Mouse (Mus musculus) neural tube, embryonic 14.5 days (tissue): ENCODE measurements around the gene Icmt. TPM values are rescaled to one million over a fixed set of nuclear protein-coding genes. Genes with fewer than 3 reads are reported as not detected.

Experiments
- ATAC-seq: fragments of 200-750 bp; cut with Nextera tagmentation; 2 replicates; pipeline ENCODE4 v1.8.0; 2017; ENCODE audit warnings: low read depth, mild to moderate bottlenecking, moderate TSS enrichment, moderate library complexity
- H3K27ac ChIP-seq: fragments of 300-500 bp; sonication (generic); 2 replicates; pipeline ENCODE4 v1.5.1; 2014; ENCODE audit warnings: low read depth, mild to moderate bottlenecking, control low read depth, low read length, moderate library complexity, mixed read lengths
- H3K27me3 ChIP-seq: fragments of 300-500 bp; sonication (generic); 2 replicates; pipeline ENCODE4 v1.6.1; 2014; ENCODE audit warnings: low read length; ENCODE audit not compliant: control insufficient read depth, insufficient read depth
- H3K36me3 ChIP-seq: fragments of 300-500 bp; sonication (generic); 2 replicates; pipeline ENCODE4 v1.6.1; 2014; ENCODE audit warnings: low read length, mixed read lengths; ENCODE audit not compliant: control insufficient read depth, insufficient read depth
- H3K4me1 ChIP-seq: fragments of 300-500 bp; sonication (generic); 2 replicates; pipeline ENCODE4 v1.6.1; 2014; ENCODE audit warnings: low read length; ENCODE audit not compliant: control insufficient read depth, insufficient read depth
- H3K4me2 ChIP-seq: fragments of 300-500 bp; sonication (generic); 2 replicates; pipeline ENCODE4 v1.6.1; 2014; ENCODE audit warnings: mild to moderate bottlenecking, low read depth, low read length, control low read depth
- H3K4me3 ChIP-seq: fragments of 300-500 bp; sonication (generic); 2 replicates; pipeline ENCODE4 v1.5.1; 2014; ENCODE audit warnings: low read depth, low read length, control low read depth, mixed read lengths
- H3K9ac ChIP-seq: fragments of 300-500 bp; sonication (generic); replicated peaks from 2 replicates; pipeline ENCODE4 v1.6.1; 2014; ENCODE audit warnings: low read depth, mild to moderate bottlenecking, control low read depth, low read length, mixed read lengths
- H3K9me3 ChIP-seq: fragments of 300-500 bp; sonication (generic); 2 replicates; pipeline ENCODE4 v1.6.1; 2016; ENCODE audit warnings: low read length; ENCODE audit not compliant: control insufficient read depth
- WGBS: fragments of 180-500 bp; shearing (Covaris S2); extraction: QIAGEN DNeasy Blood & Tissue Kit; methylation state at CpG from one replicate; pipeline ENCODE4 v1.1.7; 2014; 5-methylcytosine and 5-hydroxymethylcytosine counted together
- polyA plus RNA-seq: library from polyadenylated mRNA; unstranded; fragments of >200 nt; fragmentation: Nextera tagmentation; extraction: Ambion mirVana; gene quantifications from 2 replicates; pipeline ENCODE4 v1.2.1, GENCODE M21; 2014

The Icmt gene
- polyA plus RNA-seq, 1 experiment from 2014 or later, result 16.6 TPM

GRCm38 (mm10) chr4:152350722-152351421 is 53.8 kb downstream of the Icmt start:
- Histone ChIP-seq H3K9ac (no peak overlapping the region), H3K36me3 (no peaks in the 10 kb centered on the region; the same call in 1 of the 2 replicates), H3K27ac (peak overlapping the region; percentile 66; the same call in 1 of the 2 replicates), H3K4me3 (no peak overlapping the region), H3K27me3 (no peaks in the 10 kb centered on the region), H3K9me3 (no peaks in the 10 kb centered on the region), H3K4me1 (peaks cover 32% of the 10 kb centered on the region), H3K4me2 (no peak overlapping the region)
- no peak for ATAC-seq
- WGBS, result 14% methylated on average over 8 of the region's 8 CpGs

GRCm38 (mm10) chr4:152351422-152352305 is 54.6 kb downstream of the Icmt start:
- Histone ChIP-seq H3K9ac (no peak overlapping the region), H3K4me1 (peaks cover 32% of the 10 kb centered on the region), H3K4me2 (no peak overlapping the region), H3K27ac (no peak overlapping the region; the same call in 1 of the 2 replicates), H3K9me3 (no peaks in the 10 kb centered on the region), H3K4me3 (no peak overlapping the region), H3K36me3 (no peaks in the 10 kb centered on the region; the same call in 1 of the 2 replicates), H3K27me3 (no peaks in the 10 kb centered on the region)
- 0 out of 2 replicates have a peak, but pooled peaks have one; percentile 47 for ATAC-seq
- WGBS, result 15% methylated on average over 14 of the region's 14 CpGs

- peaks cover 32% of the 10 kb centered on the region for H3K4me1 ChIP-seq
- peaks cover 3% of the 10 kb centered on the region; the same call in 1 of the 2 replicates for H3K27me3 ChIP-seq
- no peak overlapping the region for H3K27ac ChIP-seq
- H3K4me2 ChIP-seq, result no peak overlapping the region
- H3K9ac ChIP-seq, result no peak overlapping the region
- H3K36me3 ChIP-seq, result no peaks in the 10 kb centered on the region; the same call in 1 of the 2 replicates
- 64% methylated on average over 14 of the region's 14 CpGs for WGBS
- no peaks in the 10 kb centered on the region for H3K9me3 ChIP-seq
- no peak for ATAC-seq
- H3K4me3 ChIP-seq, result no peak overlapping the region
Measured at GRCm38 (mm10) chr4:152353886-152354637, 57.0 kb downstream of the Icmt start.

- ATAC-seq, result no peak
Measured at GRCm38 (mm10) chr4:152355672-152356071, 58.6 kb downstream of the Icmt start.

More at GRCm38 (mm10) chr4:152355672-152356071, 58.6 kb downstream of the Icmt start:
- Histone ChIP-seq H3K4me1 (peaks cover 16% of the 10 kb centered on the region), H3K27me3 (peaks cover 3% of the 10 kb centered on the region; the same call in 1 of the 2 replicates), H3K4me2 (no peak overlapping the region), H3K27ac (no peak overlapping the region), H3K9ac (no peak overlapping the region), H3K4me3 (no peak overlapping the region), H3K9me3 (no peaks in the 10 kb centered on the region), H3K36me3 (no peaks in the 10 kb centered on the region; the same call in 1 of the 2 replicates)
- WGBS, result 85% methylated on average over 7 of the region's 7 CpGs

Other genes starting within 250 kb of the Icmt start
- gene Plekhg5, start 224.7 kb upstream of the Icmt start, polyA plus RNA-seq, result 9.6 and 11.7 TPM in 2 replicates
- 0.54 and 1.1 TPM in 2 replicates for gene Tnfrsf25, start 181.3 kb upstream of the Icmt start, polyA plus RNA-seq
- gene Espn, start 144.9 kb upstream of the Icmt start, polyA plus RNA-seq, result 0.52 and 0.64 TPM in 2 replicates
- not detected in 2 replicates for gene Hes2, start 138.4 kb upstream of the Icmt start, polyA plus RNA-seq
- gene Acot7, start 119.1 kb upstream of the Icmt start, polyA plus RNA-seq, result 332 and 348 TPM in 2 replicates
- 18.5 and 19.3 TPM in 2 replicates for gene Gpr153, start 23.0 kb upstream of the Icmt start, polyA plus RNA-seq
- gene Hes3, start 5.6 kb upstream of the Icmt start, polyA plus RNA-seq, result 0.36 and 0.68 TPM in 2 replicates
- gene Rnf207, start 21.8 kb downstream of the Icmt start, polyA plus RNA-seq, result 5.9 and 8.4 TPM in 2 replicates
- gene Rpl22, start 28.5 kb downstream of the Icmt start, polyA plus RNA-seq, result 150 and 173 TPM in 2 replicates
- 38.4 and 48.5 TPM in 2 replicates for gene Chd5, start 41.4 kb downstream of the Icmt start, polyA plus RNA-seq
- 4.2 and 4.8 TPM in 2 replicates for gene Nphp4, start 179.5 kb downstream of the Icmt start, polyA plus RNA-seq
- gene Kcnab2, start 180.6 kb downstream of the Icmt start, polyA plus RNA-seq, result 18.3 and 31.1 TPM in 2 replicates